Mouse (Mus musculus): ENCODE data around the gene Atxn1. TPM values are rescaled to one million over a fixed set of nuclear protein-coding genes. Genes with fewer than 3 reads are reported as not detected.

The Atxn1 gene
- polyA plus RNA-seq, 1 experiment from 2014 or later = 6.3 TPM

DNA sequence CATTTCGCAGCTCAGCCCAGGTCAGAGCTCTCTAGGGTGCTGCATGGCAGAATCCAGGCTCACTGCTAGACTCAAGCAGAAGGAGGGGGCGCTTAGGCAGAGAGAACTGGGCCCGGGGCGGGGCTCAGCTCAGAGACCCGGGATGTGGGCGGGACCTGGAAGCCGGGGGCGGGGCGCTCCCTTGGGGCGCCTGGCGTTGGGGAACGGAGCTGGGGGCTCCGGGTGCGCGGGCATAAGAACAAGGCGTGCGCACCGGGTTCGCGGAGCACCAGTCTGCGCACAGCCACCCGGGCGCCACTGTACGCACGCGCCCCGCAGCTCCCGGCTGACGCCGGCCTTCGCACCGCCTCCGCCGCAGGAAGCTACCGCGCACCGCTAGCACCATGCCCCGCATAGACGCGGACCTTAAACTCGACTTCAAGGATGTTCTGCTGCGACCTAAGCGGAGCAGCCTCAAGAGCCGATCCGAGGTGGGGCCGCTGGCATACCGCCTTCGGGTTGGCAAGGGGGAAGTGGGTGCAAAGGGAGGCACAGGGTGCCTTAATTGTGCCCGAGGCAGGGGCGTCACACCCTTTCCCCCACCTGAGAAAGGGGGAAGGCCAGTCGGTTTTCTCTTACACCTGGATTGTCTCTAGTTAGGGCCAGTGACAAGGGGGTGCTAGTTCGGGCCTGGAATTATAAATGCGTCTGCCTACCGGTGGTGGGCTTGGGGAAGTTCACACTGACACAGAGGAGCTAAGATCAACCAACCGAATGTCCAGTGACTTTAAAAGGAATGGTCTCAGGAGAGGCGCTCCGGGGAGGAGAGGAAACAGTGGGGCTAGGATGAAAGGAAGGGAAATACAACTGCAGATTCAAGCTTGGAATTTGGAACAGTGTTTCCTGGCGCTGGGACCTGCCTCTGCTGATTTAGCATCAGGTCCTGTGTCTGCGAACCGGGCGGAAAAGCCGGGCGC lies 457.3 kb downstream of the Atxn1 start, which contains the start of gene Gmpr:
Gmpr (plus strand) TSS at position 171 of the 956 bp plus-strand sequence.
- H3K27ac ChIP-seq = peak within 1 kb of the TSS; percentile 30
- H3K4me3 ChIP-seq (replicated peaks) = peak within 1 kb of the TSS; percentile 56
- peaks cover 20% of the 10 kb centered on the region; the same call in 1 of the 2 replicates for H3K27me3 ChIP-seq
- H3K4me1 ChIP-seq (replicated peaks) = peaks cover 15% of the 10 kb centered on the region
- ATAC-seq = peak; percentile 91
- H3K9ac ChIP-seq (replicated peaks) = peak within 1 kb of the TSS; percentile 68
- H3K4me2 ChIP-seq (replicated peaks) = peak within 1 kb of the TSS; percentile 91
- WGBS = under 1% methylated on average over 63 of the region's 63 CpGs
- no peaks in the 10 kb centered on the region for H3K9me3 ChIP-seq
- H3K36me3 ChIP-seq = no peaks in the 10 kb centered on the region

DNA sequence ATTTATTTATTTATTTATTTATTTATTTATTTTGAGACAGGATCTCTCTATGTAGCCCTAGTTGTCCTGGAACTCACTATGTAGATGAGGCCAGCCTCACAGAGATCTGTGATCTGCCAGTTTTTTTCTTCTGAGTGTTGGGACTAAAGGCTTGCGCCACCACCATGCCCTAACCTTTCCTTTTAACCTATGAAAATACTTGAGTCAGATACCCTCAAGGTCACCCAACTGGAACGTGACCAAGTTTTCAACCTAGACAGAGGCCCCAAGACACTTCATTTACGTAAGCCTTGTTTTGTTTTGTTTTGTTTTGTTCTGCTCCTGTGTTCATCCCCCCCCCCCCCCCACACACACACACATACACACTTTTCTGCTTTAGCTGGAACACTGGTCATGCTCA lies 459.3 kb downstream of the Atxn1 start:
- Histone ChIP-seq H3K27ac (no peak overlapping the region), H3K4me3 (replicated peaks) (no peak overlapping the region), H3K36me3 (no peaks in the 10 kb centered on the region), H3K27me3 (peaks cover 18% of the 10 kb centered on the region; the same call in 1 of the 2 replicates), H3K9ac (replicated peaks) (no peak overlapping the region), H3K4me1 (replicated peaks) (peaks cover 15% of the 10 kb centered on the region), H3K9me3 (peaks cover 2% of the 10 kb centered on the region; the same call in 1 of the 2 replicates), H3K4me2 (replicated peaks) (no peak overlapping the region)
- WGBS = 90% methylated on average over 3 of the region's 3 CpGs
- no peak for ATAC-seq

DNA sequence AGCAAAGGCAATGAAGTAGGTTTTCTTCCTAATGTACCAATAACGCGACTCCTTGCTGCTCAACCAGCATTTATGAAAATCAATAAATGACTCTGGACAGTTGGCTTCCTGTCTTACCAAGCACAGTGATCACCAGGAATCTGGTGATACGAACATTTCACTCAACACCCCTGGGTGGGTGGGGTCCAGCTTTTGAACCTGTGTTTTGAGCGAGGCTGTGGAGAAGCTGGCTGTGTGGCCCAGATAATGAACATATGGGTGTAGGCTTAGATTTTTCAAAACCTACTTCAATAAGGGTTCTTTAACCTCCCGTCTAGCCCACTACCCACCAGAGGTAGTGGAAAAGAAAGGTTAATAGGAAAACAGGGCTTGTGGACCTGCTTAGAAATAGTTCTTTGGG lies 462.0 kb downstream of the Atxn1 start:
- no peaks in the 10 kb centered on the region for H3K36me3 ChIP-seq
- WGBS = 94% methylated on average over 5 of the region's 5 CpGs
- peaks cover 6% of the 10 kb centered on the region; the same call in 1 of the 2 replicates for H3K9me3 ChIP-seq
- no peak for ATAC-seq
- no peak overlapping the region for H3K4me3 ChIP-seq (replicated peaks)
- peaks cover 6% of the 10 kb centered on the region; the same call in 1 of the 2 replicates for H3K27me3 ChIP-seq
- H3K4me1 ChIP-seq (replicated peaks) = peaks cover 4% of the 10 kb centered on the region
- no peak overlapping the region for H3K9ac ChIP-seq (replicated peaks)
- no peak overlapping the region for H3K27ac ChIP-seq
- H3K4me2 ChIP-seq (replicated peaks) = no peak overlapping the region

DNA sequence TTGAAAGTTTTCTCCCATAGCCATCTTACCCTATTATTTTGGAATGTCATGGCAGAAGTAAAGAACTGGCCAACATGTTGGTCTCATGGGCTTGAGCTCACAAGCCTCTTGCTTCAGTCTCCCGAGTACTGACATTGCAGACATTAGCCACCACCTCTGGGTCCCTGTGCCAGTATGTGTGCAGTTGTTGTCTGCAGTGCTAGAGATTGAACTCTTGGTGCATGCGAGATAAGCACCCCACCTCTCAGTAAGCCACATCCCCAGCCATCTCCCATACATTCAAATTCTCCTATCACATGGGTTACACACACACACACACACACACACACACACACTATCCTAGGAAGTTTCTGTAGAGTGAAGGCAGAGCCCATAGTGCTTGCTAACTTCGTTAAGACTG lies 464.9 kb downstream of the Atxn1 start:
- H3K9me3 ChIP-seq = peaks cover 6% of the 10 kb centered on the region; the same call in 1 of the 2 replicates
- ATAC-seq = no peak

More for the DNA sequence above, 464.9 kb downstream of the Atxn1 start:
- no peak overlapping the region for H3K9ac ChIP-seq (replicated peaks)
- no peaks in the 10 kb centered on the region for H3K4me1 ChIP-seq (replicated peaks)
- H3K4me3 ChIP-seq (replicated peaks) = no peak overlapping the region
- no peak overlapping the region for H3K4me2 ChIP-seq (replicated peaks)
- H3K27me3 ChIP-seq = no peaks in the 10 kb centered on the region
- no peaks in the 10 kb centered on the region for H3K36me3 ChIP-seq
- 82% methylated on average over 3 of the region's 3 CpGs for WGBS
- H3K27ac ChIP-seq = no peak overlapping the region
